Mouse (Mus musculus): Measurements from ENCODE around the gene Olfr665. TPM values are rescaled to one million over a fixed set of nuclear protein-coding genes. Genes with fewer than 3 reads are reported as not detected.

The Olfr665 gene
- total and polyA plus RNA-seq, 2 experiments from 2014 or later = not detected

DNA sequence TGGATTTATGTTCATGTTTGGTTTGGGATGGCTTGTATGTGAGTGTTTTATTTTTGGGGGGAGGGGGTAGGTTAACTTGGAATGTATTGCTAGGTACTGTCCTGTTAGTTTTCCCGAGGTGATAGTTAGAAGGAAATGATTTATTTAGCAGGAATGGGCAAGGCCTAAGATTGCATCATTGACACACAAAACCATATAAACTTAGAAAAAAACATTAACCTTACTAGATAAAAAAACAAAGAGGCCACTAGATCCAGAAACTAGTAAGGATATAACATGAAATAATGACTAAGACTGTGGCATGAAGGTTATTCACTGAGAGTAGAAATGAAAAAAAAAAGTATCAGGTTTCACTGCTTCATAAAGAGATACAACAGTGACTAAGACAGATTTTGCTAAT is 20.1 kb upstream of the Olfr665 start:
- no peak overlapping the region for H3K27ac ChIP-seq (ENCODE audit: low read depth)
- no peak overlapping the region for H3K4me3 ChIP-seq (ENCODE audit: low read depth, low read length)
- DNase-seq (ENCODE audit: low spot score) = no peak
- H3K27me3 ChIP-seq (ENCODE audit: control insufficient read depth, insufficient read depth, low read length) = no peaks in the 10 kb centered on the region
- TF ChIP-seq EP300 (IDR thresholded peaks at IDR 0.05; ENCODE audit: low read depth) (no peak), CTCF (IDR thresholded peaks at IDR 0.05; ENCODE audit: low read depth) (no peak)
- 54% methylated on average over 1 of the region's 1 CpGs for WGBS
- no peaks in the 10 kb centered on the region for H3K9me3 ChIP-seq (replicated peaks; ENCODE audit: control insufficient read depth, low read length)
- H3K4me1 ChIP-seq (ENCODE audit: control insufficient read depth, insufficient read depth) = no peaks in the 10 kb centered on the region
- ATAC-seq (ENCODE audit: insufficient read depth, low read depth) = no peak
- H3K9ac ChIP-seq (replicated peaks; ENCODE audit: low read depth, low read length) = no peak overlapping the region
- no peak overlapping the region for H3K4me2 ChIP-seq (ENCODE audit: low read depth, low read length)
- no peaks in the 10 kb centered on the region for H3K36me3 ChIP-seq (replicated peaks; ENCODE audit: control insufficient read depth, insufficient read depth, low read length)

DNA sequence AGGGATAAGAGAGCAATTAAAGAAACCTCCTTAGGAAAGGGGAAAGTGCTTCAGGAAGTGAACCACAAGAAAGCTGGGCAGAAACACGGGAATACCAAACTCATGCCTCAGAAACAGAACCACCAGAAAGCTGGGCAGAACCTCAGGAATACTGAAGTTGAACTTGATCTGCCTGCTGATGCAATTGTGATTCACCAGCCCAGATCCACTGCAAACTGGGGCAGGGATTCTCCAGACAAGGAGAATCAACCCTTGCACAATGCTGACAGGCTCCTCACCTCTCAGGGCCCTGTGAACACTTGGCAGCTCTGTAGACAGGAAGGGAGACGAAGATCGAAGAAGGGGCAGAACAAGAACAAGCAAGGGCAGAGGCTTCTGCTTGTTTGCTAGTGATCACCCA is 16.4 kb upstream of the Olfr665 start:
- no peaks in the 10 kb centered on the region for H3K9me3 ChIP-seq (replicated peaks; ENCODE audit: control insufficient read depth, low read length)
- TF ChIP-seq CTCF (IDR thresholded peaks at IDR 0.05; ENCODE audit: low read depth) (no peak), EP300 (IDR thresholded peaks at IDR 0.05; ENCODE audit: low read depth) (no peak)
- H3K4me1 ChIP-seq (ENCODE audit: control insufficient read depth, insufficient read depth) = no peaks in the 10 kb centered on the region
- DNase-seq (ENCODE audit: low spot score) (no peak), ATAC-seq (ENCODE audit: insufficient read depth, low read depth) (no peak)
- no peaks in the 10 kb centered on the region for H3K27me3 ChIP-seq (ENCODE audit: control insufficient read depth, insufficient read depth, low read length)
- H3K27ac ChIP-seq (ENCODE audit: low read depth) = no peak overlapping the region
- 72% methylated on average over 3 of the region's 3 CpGs for WGBS
- H3K4me2 ChIP-seq (ENCODE audit: low read depth, low read length) = no peak overlapping the region
- H3K4me3 ChIP-seq (ENCODE audit: low read depth, low read length) = no peak overlapping the region
- no peak overlapping the region for H3K9ac ChIP-seq (replicated peaks; ENCODE audit: low read depth, low read length)
- no peaks in the 10 kb centered on the region for H3K36me3 ChIP-seq (replicated peaks; ENCODE audit: control insufficient read depth, insufficient read depth, low read length)

DNA sequence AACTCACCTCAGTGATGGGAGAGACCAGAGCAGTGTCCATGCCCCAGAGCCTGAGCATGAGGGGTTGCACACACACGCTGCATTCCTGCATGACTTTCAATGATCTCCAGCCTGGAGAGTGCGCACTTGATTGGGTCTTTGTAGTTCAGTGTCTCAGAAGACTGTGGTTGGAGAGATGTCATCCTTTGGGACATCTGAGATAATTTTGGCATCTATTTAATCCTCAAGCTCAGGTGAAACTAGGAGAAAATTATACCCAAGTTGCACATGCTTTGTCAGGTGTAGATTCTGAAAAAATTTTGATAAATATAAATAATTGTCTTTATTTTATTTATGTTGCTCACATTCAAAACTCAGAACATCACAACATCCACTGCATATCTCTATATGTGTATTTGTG is 18.0 kb downstream of the Olfr665 start, which contains the start of gene Olfr666:
Gene Olfr666 (minus strand): TSS at position 101 of the 400 bp plus-strand sequence.
- ATAC-seq (ENCODE audit: insufficient read depth, low read depth) = no peak
- H3K9ac ChIP-seq (replicated peaks; ENCODE audit: low read depth, low read length) = no peak within 1 kb of the TSS
- WGBS = 80% methylated on average over 2 of the region's 2 CpGs

DNA sequence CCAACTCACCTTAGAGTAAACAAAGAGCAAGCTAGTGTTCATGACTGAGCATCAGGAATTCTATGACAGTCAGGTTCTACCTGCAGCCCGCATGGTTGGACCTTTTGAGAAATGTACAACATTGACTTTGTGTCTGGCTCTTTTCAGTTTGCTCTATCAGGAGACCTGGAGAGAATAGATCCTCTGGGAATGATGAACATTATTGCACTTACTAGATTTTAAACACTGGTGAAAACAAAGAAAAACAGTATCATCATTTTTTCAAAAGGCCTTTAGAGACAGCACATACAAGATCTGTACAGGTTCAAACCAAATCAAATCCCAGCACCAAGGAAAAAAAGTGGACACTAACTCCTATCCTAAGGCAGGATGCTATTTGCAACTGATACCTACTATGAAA is 43.6 kb downstream of the Olfr665 start, which contains the start of gene Olfr667:
Gene Olfr667 (minus strand): TSS at position 101 of the 400 bp plus-strand sequence.
- no peak within 1 kb of the TSS for H3K9ac ChIP-seq (replicated peaks; ENCODE audit: low read depth, low read length)
- no peaks in the 10 kb centered on the region for H3K27me3 ChIP-seq (ENCODE audit: control insufficient read depth, insufficient read depth, low read length)
- DNase-seq (ENCODE audit: low spot score) (no peak), ATAC-seq (ENCODE audit: insufficient read depth, low read depth) (no peak)
- WGBS = 77% methylated on average over 1 of the region's 1 CpGs
- TF ChIP-seq CTCF (IDR thresholded peaks at IDR 0.05; ENCODE audit: low read depth) = no peak
- no peak for TF ChIP-seq EP300 (IDR thresholded peaks at IDR 0.05; ENCODE audit: low read depth)
- no peak within 1 kb of the TSS for H3K4me2 ChIP-seq (ENCODE audit: low read depth, low read length)
- no peaks in the 10 kb centered on the region for H3K9me3 ChIP-seq (replicated peaks; ENCODE audit: control insufficient read depth, low read length)
- H3K4me1 ChIP-seq (ENCODE audit: control insufficient read depth, insufficient read depth) = no peaks in the 10 kb centered on the region
- no peak within 1 kb of the TSS for H3K4me3 ChIP-seq (ENCODE audit: low read depth, low read length)
- H3K36me3 ChIP-seq (replicated peaks; ENCODE audit: control insufficient read depth, insufficient read depth, low read length) = no peaks in the 10 kb centered on the region
- H3K27ac ChIP-seq (ENCODE audit: low read depth) = no peak within 1 kb of the TSS

More for the DNA sequence above, 18.0 kb downstream of the Olfr665 start, which contains the start of gene Olfr666:
- H3K4me2 ChIP-seq (ENCODE audit: low read depth, low read length) = no peak within 1 kb of the TSS
- no peaks in the 10 kb centered on the region for H3K27me3 ChIP-seq (ENCODE audit: control insufficient read depth, insufficient read depth, low read length)
- H3K9me3 ChIP-seq (replicated peaks; ENCODE audit: control insufficient read depth, low read length) = 0 out of 2 replicates have a peak, but pooled peaks cover 2% of the 10 kb centered on the region
- no peak within 1 kb of the TSS for H3K27ac ChIP-seq (ENCODE audit: low read depth)
- no peak for DNase-seq (ENCODE audit: low spot score)
- H3K4me3 ChIP-seq (ENCODE audit: low read depth, low read length) = no peak within 1 kb of the TSS
- H3K36me3 ChIP-seq (replicated peaks; ENCODE audit: control insufficient read depth, insufficient read depth, low read length) = no peaks in the 10 kb centered on the region
- TF ChIP-seq EP300 (IDR thresholded peaks at IDR 0.05; ENCODE audit: low read depth) (no peak), CTCF (IDR thresholded peaks at IDR 0.05; ENCODE audit: low read depth) (no peak)
- H3K4me1 ChIP-seq (ENCODE audit: control insufficient read depth, insufficient read depth) = no peaks in the 10 kb centered on the region

DNA sequence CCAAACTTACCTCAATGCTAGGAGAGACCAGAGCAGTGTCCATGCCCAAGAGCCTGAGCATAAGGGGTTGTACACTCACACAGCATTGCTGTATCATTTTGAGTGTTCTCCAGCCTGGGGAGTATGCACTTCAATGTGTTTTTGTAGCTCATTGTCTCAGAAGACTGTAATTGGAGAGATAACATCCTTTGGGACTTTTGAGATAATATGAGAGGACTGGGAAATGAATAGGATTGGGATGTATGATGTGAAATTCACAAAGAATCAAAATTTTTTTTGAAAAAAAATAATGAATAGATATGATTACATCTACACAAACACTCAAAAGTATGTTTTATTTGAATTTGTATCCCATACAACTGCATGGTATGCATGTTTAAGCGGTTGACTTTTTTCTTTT is 50.1 kb downstream of the Olfr665 start, which contains the start of gene Olfr668:
Gene Olfr668 (minus strand): TSS at position 101 of the 400 bp plus-strand sequence.
- H3K4me1 ChIP-seq (ENCODE audit: control insufficient read depth, insufficient read depth) = no peaks in the 10 kb centered on the region
- H3K4me3 ChIP-seq (ENCODE audit: low read depth, low read length) = no peak within 1 kb of the TSS
- no peak within 1 kb of the TSS for H3K9ac ChIP-seq (replicated peaks; ENCODE audit: low read depth, low read length)
- H3K27ac ChIP-seq (ENCODE audit: low read depth) = no peak within 1 kb of the TSS
- 59% methylated on average over 1 of the region's 1 CpGs for WGBS
- H3K27me3 ChIP-seq (ENCODE audit: control insufficient read depth, insufficient read depth, low read length) = no peaks in the 10 kb centered on the region
- DNase-seq (ENCODE audit: low spot score) (no peak), ATAC-seq (ENCODE audit: insufficient read depth, low read depth) (no peak)
- H3K4me2 ChIP-seq (ENCODE audit: low read depth, low read length) = no peak within 1 kb of the TSS
- no peaks in the 10 kb centered on the region for H3K9me3 ChIP-seq (replicated peaks; ENCODE audit: control insufficient read depth, low read length)
- TF ChIP-seq EP300 (IDR thresholded peaks at IDR 0.05; ENCODE audit: low read depth) (no peak), CTCF (IDR thresholded peaks at IDR 0.05; ENCODE audit: low read depth) (no peak)
- H3K36me3 ChIP-seq (replicated peaks; ENCODE audit: control insufficient read depth, insufficient read depth, low read length) = no peaks in the 10 kb centered on the region

Other genes with a start within 250 kb of the Olfr665 start
- gene Olfr658, start 230.7 kb upstream of the Olfr665 start, total RNA-seq (2014; rRNA removed; ENCODE audit: low replicate concordance) = not detected in 2 replicates
- gene Olfr658, start 230.7 kb upstream of the Olfr665 start, polyA plus RNA-seq (2015; fragmentation: Nextera tagmentation; extraction: Ambion mirVana) = not detected in 2 replicates
- not detected in 2 replicates for gene Olfr659, start 211.3 kb upstream of the Olfr665 start, total RNA-seq (2014; rRNA removed; ENCODE audit: low replicate concordance)
- gene Olfr659, start 211.3 kb upstream of the Olfr665 start, polyA plus RNA-seq (2015; fragmentation: Nextera tagmentation; extraction: Ambion mirVana) = not detected in 2 replicates
- gene Olfr661, start 191.5 kb upstream of the Olfr665 start, total RNA-seq (2014; rRNA removed; ENCODE audit: low replicate concordance) = not detected in 2 replicates
- gene Olfr661, start 191.5 kb upstream of the Olfr665 start, polyA plus RNA-seq (2015; fragmentation: Nextera tagmentation; extraction: Ambion mirVana) = not detected in 2 replicates
- gene Usp17le, start 100.6 kb upstream of the Olfr665 start, total RNA-seq (2014; rRNA removed; ENCODE audit: low replicate concordance) = not detected in 2 replicates
- gene Usp17le, start 100.6 kb upstream of the Olfr665 start, polyA plus RNA-seq (2015; fragmentation: Nextera tagmentation; extraction: Ambion mirVana) = not detected in 2 replicates
- not detected in 2 replicates for gene Usp17lb, start 35.4 kb upstream of the Olfr665 start, total RNA-seq (2014; rRNA removed; ENCODE audit: low replicate concordance)
- gene Usp17lb, start 35.4 kb upstream of the Olfr665 start, polyA plus RNA-seq (2015; fragmentation: Nextera tagmentation; extraction: Ambion mirVana) = not detected in 2 replicates
- gene Usp17la, start 21.0 kb upstream of the Olfr665 start, total RNA-seq (2014; rRNA removed; ENCODE audit: low replicate concordance) = not detected in 2 replicates
- not detected in 2 replicates for gene Usp17la, start 21.0 kb upstream of the Olfr665 start, polyA plus RNA-seq (2015; fragmentation: Nextera tagmentation; extraction: Ambion mirVana)
- gene Olfr666, start 17.9 kb downstream of the Olfr665 start, total RNA-seq (2014; rRNA removed; ENCODE audit: low replicate concordance) = not detected in 2 replicates
- gene Olfr666, start 17.9 kb downstream of the Olfr665 start, polyA plus RNA-seq (2015; fragmentation: Nextera tagmentation; extraction: Ambion mirVana) = not detected in 2 replicates
- gene Olfr667, start 43.5 kb downstream of the Olfr665 start, total RNA-seq (2014; rRNA removed; ENCODE audit: low replicate concordance) = not detected in 2 replicates
- not detected in 2 replicates for gene Olfr667, start 43.5 kb downstream of the Olfr665 start, polyA plus RNA-seq (2015; fragmentation: Nextera tagmentation; extraction: Ambion mirVana)
- gene Olfr668, start 50.0 kb downstream of the Olfr665 start, total RNA-seq (2014; rRNA removed; ENCODE audit: low replicate concordance) = not detected in 2 replicates
- gene Olfr668, start 50.0 kb downstream of the Olfr665 start, polyA plus RNA-seq (2015; fragmentation: Nextera tagmentation; extraction: Ambion mirVana) = not detected in 2 replicates
- not detected in 2 replicates for gene Olfr669, start 56.2 kb downstream of the Olfr665 start, total RNA-seq (2014; rRNA removed; ENCODE audit: low replicate concordance)
- gene Olfr669, start 56.2 kb downstream of the Olfr665 start, polyA plus RNA-seq (2015; fragmentation: Nextera tagmentation; extraction: Ambion mirVana) = not detected in 2 replicates
- gene Olfr670, start 84.6 kb downstream of the Olfr665 start, total RNA-seq (2014; rRNA removed; ENCODE audit: low replicate concordance) = not detected in 2 replicates
- not detected in 2 replicates for gene Olfr670, start 84.6 kb downstream of the Olfr665 start, polyA plus RNA-seq (2015; fragmentation: Nextera tagmentation; extraction: Ambion mirVana)
- gene Olfr671, start 101.1 kb downstream of the Olfr665 start, total RNA-seq (2014; rRNA removed; ENCODE audit: low replicate concordance) = not detected in 2 replicates
- not detected in 2 replicates for gene Olfr671, start 101.1 kb downstream of the Olfr665 start, polyA plus RNA-seq (2015; fragmentation: Nextera tagmentation; extraction: Ambion mirVana)
- gene Olfr672, start 124.0 kb downstream of the Olfr665 start, total RNA-seq (2014; rRNA removed; ENCODE audit: low replicate concordance) = not detected in 2 replicates
- not detected in 2 replicates for gene Olfr672, start 124.0 kb downstream of the Olfr665 start, polyA plus RNA-seq (2015; fragmentation: Nextera tagmentation; extraction: Ambion mirVana)
- gene Olfr675, start 150.4 kb downstream of the Olfr665 start, total RNA-seq (2014; rRNA removed; ENCODE audit: low replicate concordance) = not detected in 2 replicates
- gene Olfr675, start 150.4 kb downstream of the Olfr665 start, polyA plus RNA-seq (2015; fragmentation: Nextera tagmentation; extraction: Ambion mirVana) = not detected in 2 replicates
- gene Olfr676, start 154.7 kb downstream of the Olfr665 start, total RNA-seq (2014; rRNA removed; ENCODE audit: low replicate concordance) = not detected in 2 replicates
- gene Olfr676, start 154.7 kb downstream of the Olfr665 start, polyA plus RNA-seq (2015; fragmentation: Nextera tagmentation; extraction: Ambion mirVana) = not detected in 2 replicates
- not detected in 2 replicates for gene Olfr677, start 173.3 kb downstream of the Olfr665 start, total RNA-seq (2014; rRNA removed; ENCODE audit: low replicate concordance)
- not detected in 2 replicates for gene Olfr677, start 173.3 kb downstream of the Olfr665 start, polyA plus RNA-seq (2015; fragmentation: Nextera tagmentation; extraction: Ambion mirVana)
- gene Olfr678, start 186.4 kb downstream of the Olfr665 start, total RNA-seq (2014; rRNA removed; ENCODE audit: low replicate concordance) = not detected in 2 replicates
- gene Olfr678, start 186.4 kb downstream of the Olfr665 start, polyA plus RNA-seq (2015; fragmentation: Nextera tagmentation; extraction: Ambion mirVana) = not detected in 2 replicates
- not detected in 2 replicates for gene Olfr679, start 203.2 kb downstream of the Olfr665 start, total RNA-seq (2014; rRNA removed; ENCODE audit: low replicate concordance)
- gene Olfr679, start 203.2 kb downstream of the Olfr665 start, polyA plus RNA-seq (2015; fragmentation: Nextera tagmentation; extraction: Ambion mirVana) = not detected in 2 replicates
- gene Olfr680-ps1, start 214.8 kb downstream of the Olfr665 start, total RNA-seq (2014; rRNA removed; ENCODE audit: low replicate concordance) = not detected in 2 replicates
- not detected in 2 replicates for gene Olfr680-ps1, start 214.8 kb downstream of the Olfr665 start, polyA plus RNA-seq (2015; fragmentation: Nextera tagmentation; extraction: Ambion mirVana)
- not detected in 2 replicates for gene Olfr681, start 238.8 kb downstream of the Olfr665 start, total RNA-seq (2014; rRNA removed; ENCODE audit: low replicate concordance)
- not detected in 2 replicates for gene Olfr681, start 238.8 kb downstream of the Olfr665 start, polyA plus RNA-seq (2015; fragmentation: Nextera tagmentation; extraction: Ambion mirVana)